ENCODE assay signal across 24 mouse cellular contexts in the genomic region with DNA sequence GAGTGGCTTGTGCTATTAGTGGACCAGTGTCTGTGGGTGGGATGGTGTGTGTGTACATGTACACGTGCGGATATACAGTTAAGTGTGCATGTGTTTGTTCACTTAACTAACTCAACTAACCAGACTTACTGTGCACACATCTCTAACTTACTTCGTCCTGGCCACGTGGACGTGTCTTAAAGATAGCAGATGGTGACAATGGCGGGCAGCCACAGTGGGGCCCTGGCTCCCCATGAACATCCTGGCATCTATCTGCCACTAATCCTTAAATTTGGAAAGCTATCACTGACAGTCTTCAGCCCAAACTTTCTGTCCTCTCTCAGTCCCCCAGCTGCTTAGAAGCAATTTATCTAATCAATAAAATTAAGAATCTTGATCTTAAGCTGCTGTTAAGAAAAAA.
DNase-seq lines count a peak whose midpoint lies in the region; ATAC-seq and TF ChIP-seq lines count a peak whose summit lies in the region.
"Had no signal": no experiment of that assay in that cellular context is flagged by ENCODE, and none has a peak within 500 bp of the region (broad histone marks: within the 10 kb centered on the region; RNA-seq: fewer than 3 reads in every experiment).

No protein-coding gene starts in this region.

- H3K4me2 ChIP-seq in forebrain, postnatal 0 days (ENCODE audit: low read depth), result no peak overlapping the region
- H3K4me2 ChIP-seq in forebrain, embryonic 13.5 days, result no peak overlapping the region
- no peak overlapping the region for H3K4me2 ChIP-seq in midbrain, embryonic 11.5 days
- no peak overlapping the region for H3K4me2 ChIP-seq in midbrain, embryonic 13.5 days (replicated peaks)
- H3K4me2 ChIP-seq: intestine, embryonic 15.5 days had no signal

- no peak overlapping the region for H3K4me3 ChIP-seq in forebrain, postnatal 0 days (ENCODE audit: low read depth, low read length)
- no peak overlapping the region for H3K4me3 ChIP-seq in forebrain, embryonic 13.5 days
- H3K4me3 ChIP-seq in midbrain, embryonic 11.5 days (ENCODE audit: low read depth, low read length), result no peak overlapping the region
- no peak overlapping the region for H3K4me3 ChIP-seq in midbrain, embryonic 13.5 days (replicated peaks)
- H3K4me3 ChIP-seq: embryonic facial prominence, embryonic 13.5 days; erythroblast, embryonic 14.5 days; heart, embryonic 13.5 days; hindbrain, embryonic 13.5 days; intestine, embryonic 15.5 days; neural tube, embryonic 15.5 days had no signal

- H3K27me3 ChIP-seq in forebrain, postnatal 0 days (ENCODE audit: insufficient read depth, low read length), result no peaks in the 10 kb centered on the region
- no peaks in the 10 kb centered on the region for H3K27me3 ChIP-seq in forebrain, embryonic 13.5 days
- H3K27me3 ChIP-seq in midbrain, embryonic 11.5 days (ENCODE audit: control insufficient read depth, insufficient read depth, low read length), result no peaks in the 10 kb centered on the region
- H3K27me3 ChIP-seq in midbrain, embryonic 13.5 days, result peaks cover 5% of the 10 kb centered on the region; the same call in 1 of the 2 replicates
- H3K27me3 ChIP-seq: intestine, embryonic 15.5 days; neural tube, embryonic 15.5 days had no signal

- no peaks in the 10 kb centered on the region for H3K36me3 ChIP-seq in forebrain, postnatal 0 days (ENCODE audit: insufficient read depth)
- no peaks in the 10 kb centered on the region for H3K36me3 ChIP-seq in forebrain, embryonic 13.5 days (ENCODE audit: poor library complexity, severe bottlenecking)
- no peaks in the 10 kb centered on the region for H3K36me3 ChIP-seq in midbrain, embryonic 11.5 days (ENCODE audit: control insufficient read depth, insufficient read depth, low read length)
- H3K36me3 ChIP-seq in midbrain, embryonic 13.5 days, result no peaks in the 10 kb centered on the region
- H3K36me3 ChIP-seq: embryonic facial prominence, embryonic 13.5 days; heart, embryonic 13.5 days; hindbrain, embryonic 13.5 days; intestine, embryonic 15.5 days; neural tube, embryonic 15.5 days had no signal

- peak; percentile 12 to 19 for DNase-seq in cerebellum, adult 18-20 months
- no peak for DNase-seq in cerebellum, adult 11-12 months
- peak; percentile 46 for DNase-seq in forebrain, postnatal 0 days
- peak; percentile 70 for DNase-seq in midbrain, embryonic 11.5 days (ENCODE audit: low spot score, missing footprints)
- no peak for DNase-seq in embryo, embryonic 10 days (ENCODE audit: low spot score)
- DNase-seq: adrenal gland, postnatal 10 days; embryo, embryonic 11 days; gastrocnemius, postnatal 10 days; heart, postnatal 14 days; kidney, adult 8-10 months; kidney, postnatal 10 days; lung, postnatal 4 days; right cerebral cortex, adult 18-20 months; right cerebral cortex, postnatal 4 days; thymus, postnatal 25 days had no signal

- no peak overlapping the region for H3K27ac ChIP-seq in forebrain, postnatal 0 days (ENCODE audit: low read depth, low read length)
- no peak overlapping the region for H3K27ac ChIP-seq in forebrain, embryonic 13.5 days
- no peak overlapping the region for H3K27ac ChIP-seq in midbrain, embryonic 11.5 days (ENCODE audit: low read depth, low read length)
- H3K27ac ChIP-seq in midbrain, embryonic 13.5 days, result no peak overlapping the region
- H3K27ac ChIP-seq: embryonic facial prominence, embryonic 13.5 days; heart, embryonic 13.5 days; hindbrain, embryonic 13.5 days; intestine, embryonic 15.5 days; neural tube, embryonic 15.5 days had no signal

- WGBS in forebrain, postnatal 0 days, result 65% methylated on average over 6 of the region's 6 CpGs
- WGBS in forebrain, embryonic 13.5 days, result 80% methylated on average over 6 of the region's 6 CpGs
- WGBS in midbrain, embryonic 11.5 days, result 86% methylated on average over 6 of the region's 6 CpGs
- 85% methylated on average over 6 of the region's 6 CpGs for WGBS in midbrain, embryonic 13.5 days

- no peak for TF ChIP-seq CTCF in forebrain, postnatal 0 days (IDR thresholded peaks at IDR 0.05; ENCODE audit: low read depth)

- no peaks in the 10 kb centered on the region for H3K4me1 ChIP-seq in forebrain, postnatal 0 days (ENCODE audit: insufficient read depth)
- peaks cover 15% of the 10 kb centered on the region for H3K4me1 ChIP-seq in forebrain, embryonic 13.5 days
- H3K4me1 ChIP-seq in midbrain, embryonic 11.5 days (ENCODE audit: control insufficient read depth, insufficient read depth, low read length), result no peaks in the 10 kb centered on the region
- H3K4me1 ChIP-seq in midbrain, embryonic 13.5 days (replicated peaks), result peaks cover 10% of the 10 kb centered on the region; the same call in 1 of the 2 replicates
- H3K4me1 ChIP-seq: intestine, embryonic 15.5 days had no signal

- no peak for ATAC-seq in forebrain, postnatal 0 days
- no peak; the same call in 1 of the 2 replicates for ATAC-seq in forebrain, embryonic 13.5 days
- no peak for ATAC-seq in midbrain, embryonic 11.5 days (ENCODE audit: low FRiP score)
- no peak for ATAC-seq in midbrain, embryonic 13.5 days
- ATAC-seq: activated CD4-positive, CD25-positive, alpha-beta regulatory T cell, adult 4 months; intestine, embryonic 15.5 days had no signal

- H3K9ac ChIP-seq in forebrain, postnatal 0 days, result no peak overlapping the region
- no peak overlapping the region for H3K9ac ChIP-seq in forebrain, embryonic 13.5 days
- no peak overlapping the region for H3K9ac ChIP-seq in midbrain, embryonic 11.5 days (ENCODE audit: low read length)
- H3K9ac ChIP-seq in midbrain, embryonic 13.5 days (replicated peaks), result no peak overlapping the region
- H3K9ac ChIP-seq: embryonic facial prominence, embryonic 13.5 days; heart, embryonic 13.5 days; hindbrain, embryonic 13.5 days; intestine, embryonic 15.5 days; neural tube, embryonic 15.5 days had no signal

- no peaks in the 10 kb centered on the region for H3K9me3 ChIP-seq in forebrain, postnatal 0 days (ENCODE audit: low read length)
- H3K9me3 ChIP-seq in forebrain, embryonic 13.5 days (replicated peaks), result no peaks in the 10 kb centered on the region
- H3K9me3 ChIP-seq in midbrain, embryonic 11.5 days (ENCODE audit: control insufficient read depth, low read length), result no peaks in the 10 kb centered on the region
- no peaks in the 10 kb centered on the region for H3K9me3 ChIP-seq in midbrain, embryonic 13.5 days
- H3K9me3 ChIP-seq: embryonic facial prominence, embryonic 13.5 days; heart, embryonic 13.5 days; hindbrain, embryonic 13.5 days; intestine, embryonic 15.5 days; neural tube, embryonic 15.5 days had no signal

Comparison
In these comparisons a context has a peak if more than half of its experiments do, and no peak if none do; other contexts are left out.
1. DNase-seq: peak in cerebellum, adult 18-20 months (2 of 2), forebrain, postnatal 0 days (single experiment) and midbrain, embryonic 11.5 days (single experiment); none in cerebellum, adult 11-12 months (single experiment) and embryo, embryonic 10 days (single experiment).